Mouse (Mus musculus) liver, embryonic 14.5 days (tissue): ENCODE data around the gene Ssh3.

ENCODE experiments used
- CTCF ChIP-seq: IDR thresholded peaks from 2 replicates; pipeline ENCODE4 v1.5.1; 2016; ENCODE audit warnings: antibody characterized with exemption, low read depth, control low read depth
- EP300 ChIP-seq: IDR thresholded peaks from 2 replicates; pipeline ENCODE4 v1.6.1; 2016; ENCODE audit warnings: antibody characterized with exemption, low read depth

GRCm38 (mm10) chr19:4302936-4303639 lies 34.1 kb upstream of the Ssh3 start:
- no peak for TF ChIP-seq CTCF
- TF ChIP-seq EP300, result no peak
